8 mouse cellular contexts compared by ENCODE assay signal in the genomic region with DNA sequence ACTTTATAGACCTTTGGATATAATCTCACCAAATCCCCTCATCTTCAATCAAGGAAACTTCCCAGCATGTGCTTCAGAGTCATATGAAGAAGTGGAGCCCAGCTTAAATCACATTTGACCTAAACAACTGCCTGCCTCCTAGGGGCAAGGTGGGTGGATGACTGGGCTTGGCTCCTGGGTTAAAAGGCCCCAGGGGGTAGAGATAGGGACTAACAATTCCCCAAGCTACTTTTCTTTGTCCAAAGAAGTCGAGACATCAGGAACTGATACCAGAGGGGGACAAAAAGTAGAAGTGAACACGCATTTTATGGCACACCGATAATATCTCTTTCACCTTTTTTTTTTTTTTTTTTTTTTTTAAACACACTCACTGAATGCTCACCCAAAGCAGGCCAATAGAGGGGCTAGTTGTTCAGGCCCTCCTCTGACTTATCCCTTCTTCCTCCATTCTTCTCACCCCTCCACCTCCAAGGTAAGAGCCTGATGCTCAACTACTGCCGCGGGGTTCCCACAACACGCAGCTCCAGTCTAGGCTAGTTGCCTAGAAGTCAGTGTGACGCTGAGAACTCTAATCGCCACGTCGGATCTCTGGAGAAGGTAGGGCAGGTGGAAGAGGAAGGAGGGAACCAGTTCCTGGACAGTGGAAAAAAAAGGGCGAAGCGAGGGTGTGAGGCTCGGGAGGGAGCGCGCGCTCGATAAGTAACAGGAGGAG. TPM values are rescaled to one million over a fixed set of nuclear protein-coding genes. Genes with fewer than 3 reads are reported as not detected.
DNase-seq lines count a peak whose midpoint lies in the region; ATAC-seq and TF ChIP-seq lines count a peak whose summit lies in the region.

No protein-coding gene starts in this region.

- H3K27me3 ChIP-seq in hindbrain, embryonic 10.5 days (ENCODE audit: insufficient read depth, poor library complexity, severe bottlenecking), result no peaks in the 10 kb centered on the region
- H3K27me3 ChIP-seq in limb, embryonic 15.5 days, result no peaks in the 10 kb centered on the region

- peak overlapping the region; percentile 58 for H3K27ac ChIP-seq in cortical plate, adult 2 months (ENCODE audit: insufficient read depth, low read length)
- peak overlapping the region; percentile 99 for H3K27ac ChIP-seq in hindbrain, embryonic 10.5 days
- H3K27ac ChIP-seq in limb, embryonic 15.5 days, result peak overlapping the region; percentile 94

- H3K4me1 ChIP-seq in cortical plate, adult 2 months (ENCODE audit: control insufficient read depth, insufficient read depth, low read length), result peaks cover 1% of the 10 kb centered on the region; the same call in 1 of the 2 replicates
- peaks cover 56% of the 10 kb centered on the region for H3K4me1 ChIP-seq in hindbrain, embryonic 10.5 days (replicated peaks)
- peaks cover 24% of the 10 kb centered on the region for H3K4me1 ChIP-seq in limb, embryonic 15.5 days

- 0 out of 2 replicates have a peak, but pooled peaks have one; percentile 19 for ATAC-seq in limb, embryonic 15.5 days (ENCODE audit: insufficient number of reproducible peaks, low FRiP score, low TSS enrichment, low read depth)

- no peak for TF ChIP-seq POLR2A in cortical plate, adult 2 months (IDR thresholded peaks at IDR 0.05; ENCODE audit: extremely low read depth, insufficient read depth, low read length)

- no peak for TF ChIP-seq CTCF in cortical plate, adult 2 months (IDR thresholded peaks at IDR 0.05; ENCODE audit: extremely low read depth, insufficient read depth, low read length)

- DNase-seq in urinary bladder, postnatal 10 days (ENCODE audit: low spot score), result peak; percentile 12
- no peak for DNase-seq in urinary bladder, postnatal 25 days (ENCODE audit: low spot score)
- no peak for DNase-seq in hindbrain, embryonic 10.5 days (ENCODE audit: low spot score)
- peak; percentile 64 for DNase-seq in naive thymus-derived CD4-positive, alpha-beta T cell, adult 2 months (ENCODE audit: low read depth)
- DNase-seq in ovary, adult 18-20 months (ENCODE audit: low spot score), result no peak
- no peak for DNase-seq in urinary bladder, postnatal 4 days (ENCODE audit: low spot score in 2 of 2)

- H3K9me3 ChIP-seq in hindbrain, embryonic 10.5 days, result no peaks in the 10 kb centered on the region
- H3K9me3 ChIP-seq in limb, embryonic 15.5 days, result no peaks in the 10 kb centered on the region

- peak overlapping the region; percentile 74 for H3K4me2 ChIP-seq in limb, embryonic 15.5 days

- under 1% methylated on average over 17 of the region's 17 CpGs for WGBS in hindbrain, embryonic 10.5 days
- under 1% methylated on average over 15 of the region's 17 CpGs for WGBS in limb, embryonic 15.5 days

- H3K9ac ChIP-seq in limb, embryonic 15.5 days, result peak overlapping the region; percentile 33

- peak overlapping the region; percentile 71 for H3K4me3 ChIP-seq in cortical plate, adult 2 months (ENCODE audit: insufficient read depth, low read length)
- H3K4me3 ChIP-seq in hindbrain, embryonic 10.5 days, result peak overlapping the region; percentile 93
- H3K4me3 ChIP-seq in limb, embryonic 15.5 days, result peak overlapping the region; percentile 82

- 0 out of 2 replicates have a peak, but pooled peaks cover 1% of the 10 kb centered on the region for H3K36me3 ChIP-seq in hindbrain, embryonic 10.5 days
- H3K36me3 ChIP-seq in limb, embryonic 15.5 days, result no peaks in the 10 kb centered on the region

RNA-seq across cellular contexts. Expression of a gene that starts 0.6 kb away (rescaled TPM):
- polyA plus RNA-seq in cortical plate, adult 2 months (2012; rRNA removed), result 124 and 131 TPM in 2 replicates
- polyA plus RNA-seq in hindbrain, embryonic 10.5 days (2016; fragmentation: Nextera tagmentation; extraction: Ambion mirVana), result 299 and 375 TPM in 2 replicates
- polyA plus RNA-seq in limb, embryonic 15.5 days (2015; fragmentation: Nextera tagmentation; extraction: Ambion mirVana), result 225 and 245 TPM in 2 replicates

Comparison
In these comparisons a context has a peak if more than half of its experiments do, and no peak if none do; other contexts are left out.
1. DNase-seq: peak in urinary bladder, postnatal 10 days (single experiment) and naive thymus-derived CD4-positive, alpha-beta T cell, adult 2 months (single experiment); none in urinary bladder, postnatal 25 days (single experiment), hindbrain, embryonic 10.5 days (single experiment), ovary, adult 18-20 months (single experiment) and urinary bladder, postnatal 4 days (0 of 2).
2. Peak in every context shown above with its lines, with median percentiles within 50 percentile points of each other: H3K27ac ChIP-seq and H3K4me3 ChIP-seq.